Mouse (Mus musculus) liver, embryonic 12.5 days (tissue): ENCODE results near the gene Tsc2. TPM values are rescaled to one million over a fixed set of nuclear protein-coding genes. Genes with fewer than 3 reads are reported as not detected.
"Not testable (repeated sequence)": the region's sequence is repeated elsewhere in the genome, so short reads cannot be mapped to it uniquely, and the experiment has no call there.

Experiments used
- ATAC-seq: fragments of 200-750 bp; cut with Nextera tagmentation; 2 replicates; pipeline ENCODE4 v1.8.0; 2017; ENCODE audit warnings: moderate number of reproducible peaks, mild to moderate bottlenecking, moderate library complexity
- H3K27ac ChIP-seq: fragments of 300-500 bp; sonication (generic); 2 replicates; pipeline ENCODE4 v1.5.1; 2016; ENCODE audit warnings: mild to moderate bottlenecking
- H3K27me3 ChIP-seq: fragments of 300-500 bp; sonication (generic); replicated peaks from 2 replicates; pipeline ENCODE4 v1.6.1; 2016; ENCODE audit warnings: mild to moderate bottlenecking, moderate library complexity
- H3K36me3 ChIP-seq: fragments of 300-500 bp; sonication (generic); 2 replicates; pipeline ENCODE4 v1.6.1; 2016; ENCODE audit warnings: mild to moderate bottlenecking, moderate library complexity
- H3K4me1 ChIP-seq: fragments of 300-500 bp; sonication (generic); 2 replicates; pipeline ENCODE4 v1.6.1; 2016
- H3K4me2 ChIP-seq: fragments of 300-500 bp; sonication (generic); 2 replicates; pipeline ENCODE4 v1.6.1; 2016; ENCODE audit warnings: mild to moderate bottlenecking, moderate library complexity
- H3K4me3 ChIP-seq: fragments of 300-500 bp; sonication (generic); 2 replicates; pipeline ENCODE4 v1.5.1; 2016; ENCODE audit warnings: mild to moderate bottlenecking, moderate library complexity
- H3K9ac ChIP-seq: fragments of 300-500 bp; sonication (generic); 2 replicates; pipeline ENCODE4 v1.6.1; 2016; ENCODE audit warnings: mild to moderate bottlenecking, moderate library complexity
- H3K9me3 ChIP-seq: fragments of 300-500 bp; sonication (generic); replicated peaks from 2 replicates; pipeline ENCODE4 v1.6.1; 2016; ENCODE audit warnings: mild to moderate bottlenecking, moderate library complexity
- WGBS: fragments of 180-500 bp; shearing (Covaris S2); methylation state at CpG from one replicate; pipeline ENCODE4 v1.1.7; 2016; ENCODE audit not compliant: insufficient replicate concordance; 5-methylcytosine and 5-hydroxymethylcytosine counted together
- polyA plus RNA-seq: library from polyadenylated mRNA; unstranded; fragments of >200 nt; fragmentation: Nextera tagmentation; extraction: Ambion mirVana; gene quantifications from 2 replicates; pipeline ENCODE4 v1.2.1, GENCODE M21; 2016

Tsc2 gene
- polyA plus RNA-seq, 1 experiment from 2014 or later, result 30.8 TPM

- not testable (repeated sequence) for H3K9me3 ChIP-seq, ATAC-seq, H3K27ac ChIP-seq, H3K36me3 ChIP-seq, H3K9ac ChIP-seq, H3K4me2 ChIP-seq, H3K4me3 ChIP-seq
- WGBS, result 53% methylated on average over 7 of the region's 7 CpGs
- H3K4me1 ChIP-seq, result peaks cover 28% of the 10 kb centered on the region
- peaks cover 14% of the 10 kb centered on the region for H3K27me3 ChIP-seq
These were observed 34.6 kb upstream of the Tsc2 start for GRCm38 (mm10) chr17:24667011-24667410.

GRCm38 (mm10) chr17:24658017-24658758 lies 25.8 kb upstream of the Tsc2 start, which contains the start of gene Npw:
Npw (minus strand) TSS chr17:24658457.
- H3K4me2 ChIP-seq, result peak within 1 kb of the TSS; percentile 70
- H3K4me1 ChIP-seq, result peaks cover 11% of the 10 kb centered on the region
- ATAC-seq, result peak; percentile 58
- peak within 1 kb of the TSS; percentile 47 for H3K4me3 ChIP-seq
- WGBS, result 3% methylated on average over 45 of the region's 47 CpGs
- H3K27me3 ChIP-seq, result peaks cover 76% of the 10 kb centered on the region
- H3K9ac ChIP-seq, result peak within 1 kb of the TSS; percentile 54
- no peaks in the 10 kb centered on the region for H3K9me3 ChIP-seq
- H3K36me3 ChIP-seq, result no peaks in the 10 kb centered on the region
- H3K27ac ChIP-seq, result no peak within 1 kb of the TSS

- no peaks in the 10 kb centered on the region for H3K9me3 ChIP-seq
- no peak overlapping the region for H3K4me3 ChIP-seq
- no peak overlapping the region for H3K4me2 ChIP-seq
- H3K27me3 ChIP-seq, result peaks cover 82% of the 10 kb centered on the region
- H3K4me1 ChIP-seq, result peaks cover 19% of the 10 kb centered on the region
- ATAC-seq, result no peak
- no peaks in the 10 kb centered on the region for H3K36me3 ChIP-seq
- 57% methylated on average over 4 of the region's 4 CpGs for WGBS
- no peak overlapping the region for H3K27ac ChIP-seq
- H3K9ac ChIP-seq, result no peak overlapping the region
These were observed 22.5 kb upstream of the Tsc2 start for GRCm38 (mm10) chr17:24654969-24655368.

GRCm38 (mm10) chr17:24653967-24654710 lies 21.7 kb upstream of the Tsc2 start:
- H3K36me3 ChIP-seq, result no peaks in the 10 kb centered on the region
- no peaks in the 10 kb centered on the region for H3K9me3 ChIP-seq
- H3K27ac ChIP-seq, result no peak overlapping the region
- peaks cover 82% of the 10 kb centered on the region for H3K27me3 ChIP-seq
- peak; percentile 47; the same call in 1 of the 2 replicates for ATAC-seq
- peaks cover 26% of the 10 kb centered on the region for H3K4me1 ChIP-seq
- peak overlapping the region; percentile 55 for H3K4me2 ChIP-seq
- 4% methylated on average over 19 of the region's 19 CpGs for WGBS
- H3K4me3 ChIP-seq, result peak overlapping the region; percentile 22
- peak overlapping the region; percentile 9; the same call in 1 of the 2 replicates for H3K9ac ChIP-seq

GRCm38 (mm10) chr17:24651835-24652234 lies 19.4 kb upstream of the Tsc2 start:
- Histone ChIP-seq H3K9ac (no peak overlapping the region), H3K36me3 (no peaks in the 10 kb centered on the region), H3K4me1 (peaks cover 22% of the 10 kb centered on the region), H3K4me2 (no peak overlapping the region), H3K4me3 (no peak overlapping the region), H3K27ac (no peak overlapping the region), H3K27me3 (peaks cover 82% of the 10 kb centered on the region), H3K9me3 (no peaks in the 10 kb centered on the region)
- no peak for ATAC-seq
- 43% methylated on average over 3 of the region's 3 CpGs for WGBS

- H3K9me3 ChIP-seq, result no peaks in the 10 kb centered on the region
- H3K36me3 ChIP-seq, result no peaks in the 10 kb centered on the region
- H3K4me3 ChIP-seq, result no peak overlapping the region
- H3K4me1 ChIP-seq, result peaks cover 26% of the 10 kb centered on the region
- H3K27me3 ChIP-seq, result peaks cover 73% of the 10 kb centered on the region
- no peak overlapping the region for H3K27ac ChIP-seq
- H3K4me2 ChIP-seq, result peak overlapping the region; percentile 80; the same call in 1 of the 2 replicates
- no peak for ATAC-seq
- H3K9ac ChIP-seq, result no peak overlapping the region
- WGBS, result 71% methylated on average over 4 of the region's 4 CpGs
These were observed 18.3 kb upstream of the Tsc2 start for GRCm38 (mm10) chr17:24650766-24651165.

GRCm38 (mm10) chr17:24650070-24650616 lies 17.7 kb upstream of the Tsc2 start, which contains the start of gene Slc9a3r2:
Slc9a3r2 (minus strand) TSS chr17:24650327.
- H3K27me3 ChIP-seq, result peaks cover 69% of the 10 kb centered on the region
- H3K9ac ChIP-seq, result peak within 1 kb of the TSS; percentile 61
- peaks cover 32% of the 10 kb centered on the region for H3K4me1 ChIP-seq
- ATAC-seq, result peak; percentile 46; the same call in 1 of the 2 replicates
- WGBS, result under 1% methylated on average over 39 of the region's 41 CpGs
- H3K27ac ChIP-seq, result peak within 1 kb of the TSS; percentile 43; the same call in 1 of the 2 replicates
- peak within 1 kb of the TSS; percentile 60 for H3K4me3 ChIP-seq
- H3K36me3 ChIP-seq, result no peaks in the 10 kb centered on the region
- peak within 1 kb of the TSS; percentile 80 for H3K4me2 ChIP-seq
- H3K9me3 ChIP-seq, result no peaks in the 10 kb centered on the region

GRCm38 (mm10) chr17:24649581-24650069 lies 17.2 kb upstream of the Tsc2 start:
- peak; percentile 14; the same call in 1 of the 2 replicates for ATAC-seq
- Histone ChIP-seq H3K36me3 (no peaks in the 10 kb centered on the region), H3K27me3 (peaks cover 64% of the 10 kb centered on the region), H3K4me2 (peak overlapping the region; percentile 80), H3K4me1 (peaks cover 37% of the 10 kb centered on the region), H3K9ac (peak overlapping the region; percentile 61), H3K4me3 (peak overlapping the region; percentile 60), H3K9me3 (no peaks in the 10 kb centered on the region), H3K27ac (peak overlapping the region; percentile 43; the same call in 1 of the 2 replicates)
- 3% methylated on average over 35 of the region's 35 CpGs for WGBS

- 65% methylated on average over 10 of the region's 10 CpGs for WGBS
- Histone ChIP-seq H3K4me3 (no peak overlapping the region), H3K9ac (no peak overlapping the region), H3K36me3 (no peaks in the 10 kb centered on the region), H3K27me3 (peaks cover 64% of the 10 kb centered on the region), H3K27ac (no peak overlapping the region), H3K9me3 (no peaks in the 10 kb centered on the region), H3K4me1 (peaks cover 42% of the 10 kb centered on the region), H3K4me2 (peak overlapping the region; percentile 80)
- no peak for ATAC-seq
These were observed 16.4 kb upstream of the Tsc2 start for GRCm38 (mm10) chr17:24648731-24649377.

GRCm38 (mm10) chr17:24647493-24647892 lies 15.1 kb upstream of the Tsc2 start:
- no peak overlapping the region for H3K4me2 ChIP-seq
- no peaks in the 10 kb centered on the region for H3K36me3 ChIP-seq
- 64% methylated on average over 11 of the region's 11 CpGs for WGBS
- ATAC-seq, result no peak
- no peak overlapping the region for H3K27ac ChIP-seq
- peaks cover 58% of the 10 kb centered on the region for H3K27me3 ChIP-seq
- H3K4me3 ChIP-seq, result no peak overlapping the region
- no peak overlapping the region for H3K9ac ChIP-seq
- no peaks in the 10 kb centered on the region for H3K9me3 ChIP-seq
- peaks cover 46% of the 10 kb centered on the region for H3K4me1 ChIP-seq

GRCm38 (mm10) chr17:24646381-24646780 lies 14.0 kb upstream of the Tsc2 start:
- WGBS, result 66% methylated on average over 4 of the region's 4 CpGs
- no peak overlapping the region for H3K4me2 ChIP-seq
- no peak overlapping the region for H3K27ac ChIP-seq

More at GRCm38 (mm10) chr17:24646381-24646780, 14.0 kb upstream of the Tsc2 start:
- H3K9me3 ChIP-seq, result no peaks in the 10 kb centered on the region
- H3K4me3 ChIP-seq, result no peak overlapping the region
- H3K4me1 ChIP-seq, result peaks cover 46% of the 10 kb centered on the region
- no peak for ATAC-seq
- peaks cover 4% of the 10 kb centered on the region; the same call in 1 of the 2 replicates for H3K36me3 ChIP-seq
- no peak overlapping the region for H3K9ac ChIP-seq
- H3K27me3 ChIP-seq, result peaks cover 46% of the 10 kb centered on the region
